Mouse (Mus musculus) lung, postnatal 0 days (tissue): ENCODE data around the gene Creb3. TPM values are rescaled to one million over a fixed set of nuclear protein-coding genes. Genes with fewer than 3 reads are reported as not detected.

Experiments used
- ATAC-seq: fragments of 200-750 bp; cut with Nextera tagmentation; 2 replicates; pipeline ENCODE4 v1.8.0; 2017; ENCODE audit warnings: moderate library complexity
- DNase-seq: peaks from one replicate; pipeline ENCODE4 v3.0.0-alpha.2; 2016; ENCODE audit warnings: low spot score
- H3K27ac ChIP-seq: fragments of 300-500 bp; sonication (generic); 2 replicates; pipeline ENCODE4 v1.5.1; 2014; ENCODE audit warnings: antibody characterized with exemption, mild to moderate bottlenecking, low read length, mixed read lengths
- H3K27me3 ChIP-seq: fragments of 300-500 bp; sonication (generic); replicated peaks from 2 replicates; pipeline ENCODE4 v1.6.1; 2014; ENCODE audit warnings: low read length, mixed read lengths; ENCODE audit not compliant: insufficient read depth
- H3K36me3 ChIP-seq: fragments of 300-500 bp; sonication (generic); 2 replicates; pipeline ENCODE4 v1.6.1; 2014; ENCODE audit warnings: low read length, mixed read lengths; ENCODE audit not compliant: insufficient read depth
- H3K4me1 ChIP-seq: fragments of 300-500 bp; sonication (generic); 2 replicates; pipeline ENCODE4 v1.6.1; 2014; ENCODE audit warnings: antibody characterized with exemption, low read depth, low read length, mixed read lengths; ENCODE audit not compliant: insufficient read depth
- H3K4me2 ChIP-seq: fragments of 300-500 bp; sonication (generic); replicated peaks from 2 replicates; pipeline ENCODE4 v1.6.1; 2014; ENCODE audit warnings: low read depth, mild to moderate bottlenecking, low read length, moderate library complexity, mixed read lengths
- H3K4me3 ChIP-seq: fragments of 300-500 bp; sonication (generic); 2 replicates; pipeline ENCODE4 v1.5.1; 2014; ENCODE audit warnings: low read depth, low read length
- H3K9ac ChIP-seq: fragments of 300-500 bp; sonication (generic); replicated peaks from 2 replicates; pipeline ENCODE4 v1.6.1; 2014; ENCODE audit warnings: low read depth, mild to moderate bottlenecking
- H3K9me3 ChIP-seq: fragments of 300-500 bp; sonication (generic); 2 replicates; pipeline ENCODE4 v1.6.1; 2016; ENCODE audit warnings: low read length, mixed read lengths
- CTCF ChIP-seq: IDR thresholded peaks from 2 replicates; pipeline ENCODE4 v1.5.1; 2016; ENCODE audit warnings: antibody characterized with exemption, mild to moderate bottlenecking
- EP300 ChIP-seq: IDR thresholded peaks from 2 replicates; pipeline ENCODE4 v1.6.1; 2016; ENCODE audit warnings: antibody characterized with exemption, mild to moderate bottlenecking, control low read depth
- WGBS: fragments of 180-500 bp; shearing (Covaris S2); extraction: QIAGEN DNeasy Blood & Tissue Kit; methylation state at CpG from one replicate; pipeline ENCODE4 v1.1.7; 2014; 5-methylcytosine and 5-hydroxymethylcytosine counted together
- polyA plus RNA-seq: library from polyadenylated mRNA; unstranded; fragments of >200 nt; fragmentation: Nextera tagmentation; extraction: Ambion mirVana; gene quantifications from 2 replicates; pipeline ENCODE4 v1.2.1, GENCODE M21; 2015

Gene Creb3
- polyA plus RNA-seq, 1 experiment from 2014 or later = 126 TPM

- Histone ChIP-seq H3K27me3 (no peaks in the 10 kb centered on the region), H3K4me3 (peak overlapping the region; percentile 80), H3K4me1 (peaks cover 39% of the 10 kb centered on the region), H3K4me2 (peak overlapping the region; percentile 67), H3K9me3 (no peaks in the 10 kb centered on the region), H3K9ac (peak overlapping the region; percentile 93), H3K27ac (peak overlapping the region; percentile 99), H3K36me3 (peaks cover 17% of the 10 kb centered on the region)
- DNase-seq (peak; percentile 25), ATAC-seq (no peak)
- WGBS = 8% methylated on average over 2 of the region's 2 CpGs
- TF ChIP-seq EP300 (no peak), CTCF (no peak)
Observed at GRCm38 (mm10) chr4:43560976-43561375, 1.2 kb upstream of the Creb3 start.

- H3K27me3 ChIP-seq = no peaks in the 10 kb centered on the region
- ATAC-seq (no peak), DNase-seq (no peak)
- peak overlapping the region; percentile 99 for H3K27ac ChIP-seq
- WGBS = under 1% methylated on average over 16 of the region's 16 CpGs
- TF ChIP-seq CTCF = no peak
- peak; percentile 23; the same call in 1 of the 2 replicates for TF ChIP-seq EP300
- no peaks in the 10 kb centered on the region for H3K9me3 ChIP-seq
- peak overlapping the region; percentile 93 for H3K9ac ChIP-seq
- H3K4me3 ChIP-seq = peak overlapping the region; percentile 80
- H3K4me1 ChIP-seq = peaks cover 39% of the 10 kb centered on the region
- peak overlapping the region; percentile 67 for H3K4me2 ChIP-seq
- H3K36me3 ChIP-seq = peaks cover 20% of the 10 kb centered on the region
Observed at GRCm38 (mm10) chr4:43561436-43561996, 616 bp upstream of the Creb3 start.

- Histone ChIP-seq H3K9ac (peak overlapping the region; percentile 93), H3K27ac (peak overlapping the region; percentile 99), H3K27me3 (no peaks in the 10 kb centered on the region), H3K4me1 (peaks cover 32% of the 10 kb centered on the region), H3K36me3 (peaks cover 35% of the 10 kb centered on the region), H3K9me3 (no peaks in the 10 kb centered on the region), H3K4me2 (peak overlapping the region; percentile 67), H3K4me3 (peak overlapping the region; percentile 80)
- DNase-seq (peak; percentile 72), ATAC-seq (no peak; the same call in 1 of the 2 replicates)
- 4% methylated on average over 22 of the region's 22 CpGs for WGBS
- TF ChIP-seq CTCF (no peak), EP300 (no peak; the same call in 1 of the 2 replicates)
Observed at GRCm38 (mm10) chr4:43562769-43563600, 853 bp downstream of the Creb3 start.

- WGBS = 59% methylated on average over 4 of the region's 4 CpGs
- ATAC-seq (no peak), DNase-seq (no peak)
- Histone ChIP-seq H3K4me3 (peak overlapping the region; percentile 80), H3K4me2 (peak overlapping the region; percentile 67), H3K27me3 (no peaks in the 10 kb centered on the region), H3K27ac (peak overlapping the region; percentile 99; the same call in 1 of the 2 replicates), H3K4me1 (peaks cover 27% of the 10 kb centered on the region), H3K9me3 (no peaks in the 10 kb centered on the region), H3K36me3 (peaks cover 40% of the 10 kb centered on the region), H3K9ac (peak overlapping the region; percentile 93)
- TF ChIP-seq CTCF (no peak), EP300 (no peak)
Observed at GRCm38 (mm10) chr4:43563601-43563875, 1.4 kb downstream of the Creb3 start.

GRCm38 (mm10) chr4:43564231-43564630 lies 2.1 kb downstream of the Creb3 start:
- Histone ChIP-seq H3K36me3 (peaks cover 40% of the 10 kb centered on the region), H3K4me2 (no peak overlapping the region), H3K4me1 (peaks cover 20% of the 10 kb centered on the region), H3K4me3 (no peak overlapping the region), H3K9ac (no peak overlapping the region), H3K27ac (no peak overlapping the region), H3K27me3 (no peaks in the 10 kb centered on the region), H3K9me3 (no peaks in the 10 kb centered on the region)
- ATAC-seq (no peak), DNase-seq (peak; percentile 61)
- TF ChIP-seq EP300 = 0 out of 2 replicates have a peak, but pooled peaks have one; percentile 25
- no peak for TF ChIP-seq CTCF
- WGBS = 35% methylated on average over 2 of the region's 2 CpGs

GRCm38 (mm10) chr4:43567140-43567539 lies 5.0 kb downstream of the Creb3 start:
- peaks cover 9% of the 10 kb centered on the region for H3K4me1 ChIP-seq
- no peak for TF ChIP-seq EP300
- TF ChIP-seq CTCF = no peak
- ATAC-seq (no peak), DNase-seq (no peak)
- H3K9ac ChIP-seq = no peak overlapping the region
- 90% methylated on average over 9 of the region's 9 CpGs for WGBS
- H3K36me3 ChIP-seq = peaks cover 53% of the 10 kb centered on the region
- H3K27me3 ChIP-seq = no peaks in the 10 kb centered on the region
- H3K4me3 ChIP-seq = no peak overlapping the region
- no peaks in the 10 kb centered on the region for H3K9me3 ChIP-seq
- H3K4me2 ChIP-seq = no peak overlapping the region
- H3K27ac ChIP-seq = no peak overlapping the region
